Mouse (Mus musculus) cerebellum, postnatal 4 days (tissue): ENCODE data around the gene Coro6.
A peak's percentile ranks its signal among the peaks of the same experiment; 100 is the strongest.

ENCODE experiments used
- DNase-seq, 2 experiments: peaks; one replicate each; pipeline ENCODE4 v3.0.0; 2022; ENCODE audit warnings: low spot score in 2 of 2, mixed read lengths in 1 of 2

Gene Coro6

DNA sequence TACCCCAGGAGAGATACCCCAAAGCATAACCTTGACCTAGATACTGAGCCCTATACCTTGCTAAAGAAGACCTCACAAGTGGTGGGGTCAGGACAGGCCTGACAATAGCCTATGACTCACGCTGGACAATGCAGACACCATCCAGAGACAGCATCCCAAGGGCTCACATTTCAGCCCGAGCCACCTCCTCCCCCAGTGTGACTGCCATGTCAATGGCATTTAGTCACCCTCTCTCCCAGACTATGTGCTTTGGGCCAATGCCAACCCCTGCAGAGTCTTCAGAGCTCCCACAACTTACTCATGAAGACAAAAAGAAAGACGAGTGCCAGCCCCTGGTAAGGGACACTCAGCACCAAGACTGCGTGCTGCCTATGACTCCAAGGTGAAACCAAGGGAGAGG, 2.5 kb downstream of the Coro6 start:
- no peak for DNase-seq

DNA sequence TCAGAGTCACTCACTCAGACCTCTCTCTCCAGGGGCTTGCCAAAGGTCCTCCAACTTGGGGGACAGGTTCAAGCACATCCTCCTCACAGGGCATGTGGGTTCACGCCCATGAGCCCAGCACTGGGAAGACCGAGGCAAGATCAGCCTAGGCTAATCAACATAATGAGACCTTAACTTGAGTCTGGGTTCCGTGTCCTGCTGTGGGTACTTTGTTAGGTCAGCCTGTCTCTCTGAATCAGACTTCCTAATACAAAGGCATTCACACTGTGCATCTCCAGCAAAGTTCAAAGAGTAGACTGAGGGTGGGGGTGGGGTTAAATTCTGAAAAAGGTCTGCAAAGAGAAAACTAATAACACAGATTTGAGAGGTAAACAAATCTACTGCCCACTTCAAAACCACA, 2.9 kb downstream of the Coro6 start:
- no peak for DNase-seq

DNA sequence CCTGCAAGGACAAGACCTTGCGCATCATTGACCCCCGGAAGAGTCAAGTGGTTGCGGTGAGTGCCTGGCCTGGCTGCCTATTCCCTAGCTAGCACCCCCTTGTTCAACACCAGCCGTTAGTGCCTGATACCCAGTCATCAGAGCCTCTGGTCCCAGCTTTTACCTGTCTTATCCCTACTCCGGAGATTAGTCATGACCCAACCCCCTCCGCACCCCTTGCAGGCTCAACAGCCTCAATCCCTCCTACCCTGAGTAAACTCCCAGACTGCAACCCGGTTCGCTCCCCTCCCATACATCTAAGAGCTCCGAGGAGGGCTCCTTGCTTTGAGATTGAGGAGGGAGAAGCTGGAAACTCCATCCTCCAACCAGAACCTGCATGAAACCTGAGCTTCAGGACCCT, 4.3 kb downstream of the Coro6 start:
- DNase-seq = no peak

DNA sequence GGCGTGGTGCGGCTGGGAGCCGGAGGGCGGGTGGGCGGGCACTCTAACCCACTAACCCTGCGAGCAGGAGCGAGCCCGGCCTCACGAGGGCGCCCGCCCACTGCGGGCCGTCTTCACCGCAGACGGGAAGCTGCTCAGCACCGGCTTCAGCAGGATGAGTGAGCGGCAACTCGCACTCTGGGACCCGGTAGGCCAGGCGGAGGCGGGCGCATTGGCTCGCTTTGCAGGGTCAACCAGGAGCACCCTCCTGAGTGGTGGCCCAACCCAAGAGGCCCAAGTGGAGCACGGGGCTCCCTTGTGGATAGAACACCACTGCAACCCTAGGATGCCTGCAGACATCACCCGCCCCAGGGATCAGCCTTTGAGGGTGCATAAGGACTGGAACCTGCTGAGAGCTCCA, 4.9 kb downstream of the Coro6 start:
- DNase-seq = peak in 1 of 2 experiments; percentile 59

DNA sequence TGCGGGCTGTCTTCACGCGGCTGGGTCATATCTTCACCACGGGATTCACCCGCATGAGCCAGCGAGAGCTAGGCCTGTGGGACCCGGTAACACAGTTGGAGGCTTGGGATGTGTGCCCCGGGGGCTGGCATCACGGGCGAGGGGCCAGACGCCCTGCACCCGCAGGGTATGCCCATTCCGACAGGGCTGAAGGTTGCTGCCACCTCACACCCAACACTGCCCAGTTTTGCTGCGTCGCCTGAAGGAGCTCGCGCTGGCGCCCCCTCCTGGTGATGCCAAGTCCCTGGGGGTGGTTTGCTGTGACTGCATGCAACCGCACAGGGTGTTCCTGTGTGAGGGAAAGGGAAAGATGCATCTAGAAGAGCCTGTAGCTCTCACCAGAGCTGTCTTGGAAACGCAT, 5.6 kb downstream of the Coro6 start:
- DNase-seq = peak; percentile 66 to 68

DNA sequence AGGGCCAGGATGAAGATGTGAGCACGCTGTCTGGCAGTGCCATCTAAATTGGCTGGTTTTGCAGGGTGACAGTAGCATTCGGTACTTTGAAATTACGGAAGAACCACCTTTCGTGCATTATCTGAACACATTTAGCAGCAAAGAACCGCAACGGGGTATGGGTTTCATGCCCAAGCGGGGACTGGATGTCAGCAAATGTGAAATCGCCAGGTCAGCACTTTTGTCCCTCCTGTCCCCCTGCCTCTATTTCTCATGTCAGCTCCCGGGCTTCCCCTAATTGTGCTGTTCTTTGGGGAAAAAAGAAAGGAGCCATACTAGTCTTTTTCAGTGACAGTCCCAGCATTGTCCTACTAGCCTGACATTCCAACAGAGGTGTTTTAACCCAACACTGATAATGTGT, 6.2 kb downstream of the Coro6 start:
- no peak for DNase-seq

DNA sequence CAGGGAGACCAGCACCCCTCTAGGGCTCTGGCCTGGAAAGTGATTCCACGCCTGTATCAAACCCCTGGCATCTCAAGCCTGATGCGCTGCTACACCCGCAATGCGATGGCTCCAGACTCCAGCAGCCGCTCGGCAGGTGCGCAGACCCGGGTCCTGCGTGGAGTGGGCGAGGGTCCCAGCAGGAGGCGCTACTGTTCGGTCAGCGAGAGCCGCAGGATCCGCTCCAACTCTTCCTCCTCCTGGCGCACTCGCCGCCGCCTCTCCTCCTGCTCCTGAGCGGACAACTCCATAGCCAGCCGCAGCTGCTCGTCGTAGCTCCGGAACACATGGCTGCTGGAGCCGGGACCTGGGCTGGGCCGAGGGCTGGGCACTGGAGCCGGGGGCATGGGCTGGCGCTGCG, 9.2 kb downstream of the Coro6 start:
- peak in 1 of 2 experiments; percentile 15 for DNase-seq

DNA sequence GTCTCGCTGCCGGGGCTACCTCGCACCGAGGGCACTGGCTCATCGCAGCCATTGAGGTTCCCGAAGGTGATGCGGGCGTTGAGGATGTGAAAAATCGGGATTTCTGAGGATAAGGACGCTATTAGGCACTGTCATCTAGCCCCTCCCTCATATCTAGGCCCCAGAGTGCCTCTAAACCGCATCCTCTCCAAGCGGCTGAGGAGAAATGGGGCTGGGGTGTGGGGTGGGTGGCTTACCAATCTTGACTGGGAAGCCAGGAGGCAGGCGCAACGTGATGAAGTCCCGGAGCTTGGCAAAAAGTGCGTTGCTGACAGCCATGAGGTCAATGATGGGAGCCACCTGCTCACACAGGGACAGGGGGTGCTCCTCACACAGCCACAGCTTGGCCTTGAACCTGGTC, 10.6 kb downstream of the Coro6 start:
- DNase-seq = no peak

DNA sequence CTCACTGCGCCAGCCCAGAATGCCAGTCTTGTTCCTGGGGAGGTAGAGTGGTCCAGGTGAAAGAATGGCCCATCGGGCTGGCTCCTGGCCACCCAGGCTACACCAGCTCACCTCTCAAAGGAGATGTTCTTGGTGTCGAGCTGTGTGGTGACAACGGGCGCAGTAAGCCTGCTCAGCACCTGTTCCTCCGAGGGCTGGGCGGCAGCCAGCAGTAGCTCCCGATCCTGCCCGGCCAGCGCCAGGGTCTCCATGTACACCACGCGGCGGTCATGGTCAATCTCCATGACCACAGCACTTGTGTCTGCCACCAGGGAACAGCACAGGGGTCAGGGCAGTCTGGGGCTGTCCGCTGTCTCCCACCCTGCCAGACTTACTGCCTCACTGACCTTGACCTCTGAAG, 14.0 kb downstream of the Coro6 start:
- DNase-seq = no peak

DNA sequence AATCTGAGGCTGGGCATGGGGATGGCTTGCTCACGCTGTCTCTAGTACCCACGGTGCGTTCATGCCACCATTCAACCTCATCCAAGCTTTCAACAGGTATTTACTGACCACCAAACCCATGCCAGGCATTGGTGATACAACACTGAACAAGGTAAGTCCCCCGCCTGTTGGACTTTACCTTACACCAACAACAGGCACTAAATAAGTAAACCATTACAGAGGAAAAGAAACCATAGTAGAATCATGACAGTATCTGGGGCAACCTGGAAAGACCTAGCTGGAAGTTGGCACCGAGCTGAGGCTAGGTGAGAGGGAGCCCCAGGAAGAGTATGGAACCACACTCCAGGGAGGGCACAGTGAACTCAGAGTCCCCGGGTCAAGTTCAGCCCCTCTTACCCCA, 14.7 kb downstream of the Coro6 start:
- DNase-seq = no peak

DNA sequence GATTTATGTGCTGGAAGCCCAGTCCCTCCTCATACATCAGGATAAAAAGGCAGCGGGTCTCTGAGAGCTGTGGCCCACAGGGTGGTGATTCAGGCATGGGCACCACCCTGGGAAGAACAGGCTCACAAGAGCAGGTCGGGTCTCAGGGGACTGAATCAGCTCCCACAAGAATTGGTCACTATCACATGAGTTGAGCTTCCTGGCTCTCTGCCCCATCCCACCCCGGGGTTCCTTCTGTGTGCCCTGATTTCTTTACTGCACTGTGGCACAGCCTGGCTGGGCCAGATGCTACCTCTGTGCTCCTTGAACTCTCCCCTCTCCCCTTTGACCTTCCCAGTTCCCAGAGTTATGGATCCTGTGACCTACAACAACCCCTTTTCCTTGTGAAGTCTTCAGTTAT, 20.8 kb downstream of the Coro6 start:
- DNase-seq = no peak

DNA sequence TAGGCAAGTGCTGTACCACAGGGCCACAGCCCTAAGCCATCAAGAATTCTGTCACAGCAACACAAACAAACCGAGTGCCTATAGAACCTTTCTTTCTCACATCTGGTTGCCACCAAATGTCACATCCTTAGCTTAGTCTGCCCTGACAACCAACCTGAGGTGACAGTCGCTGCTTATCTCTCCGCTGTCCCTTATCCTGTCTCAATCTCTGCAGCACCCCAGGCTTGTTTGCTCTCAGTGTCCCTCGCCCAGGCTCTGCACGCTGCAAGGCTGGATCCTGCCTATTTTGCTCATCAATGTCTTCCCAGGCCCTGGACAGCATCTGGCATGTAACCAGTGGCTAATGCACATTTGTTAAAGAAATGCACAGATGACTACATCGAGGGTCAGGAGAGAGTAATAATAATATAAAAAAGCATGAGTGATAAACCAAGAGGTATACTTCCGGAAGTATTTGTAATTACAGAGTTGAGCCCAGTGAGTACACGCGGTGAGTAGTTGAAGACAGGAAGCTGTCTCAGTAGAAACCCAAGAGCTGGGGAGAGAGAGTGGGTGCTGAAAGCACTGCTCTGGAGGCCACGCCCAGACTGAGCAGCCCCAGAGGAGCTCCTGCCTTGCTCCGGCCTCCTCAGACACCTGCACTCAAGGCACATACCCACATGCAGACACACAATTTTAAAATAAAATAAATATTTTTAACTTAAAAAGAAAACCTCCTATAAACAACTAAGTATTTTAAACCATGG, 21.5 kb downstream of the Coro6 start:
- no peak for DNase-seq

DNA sequence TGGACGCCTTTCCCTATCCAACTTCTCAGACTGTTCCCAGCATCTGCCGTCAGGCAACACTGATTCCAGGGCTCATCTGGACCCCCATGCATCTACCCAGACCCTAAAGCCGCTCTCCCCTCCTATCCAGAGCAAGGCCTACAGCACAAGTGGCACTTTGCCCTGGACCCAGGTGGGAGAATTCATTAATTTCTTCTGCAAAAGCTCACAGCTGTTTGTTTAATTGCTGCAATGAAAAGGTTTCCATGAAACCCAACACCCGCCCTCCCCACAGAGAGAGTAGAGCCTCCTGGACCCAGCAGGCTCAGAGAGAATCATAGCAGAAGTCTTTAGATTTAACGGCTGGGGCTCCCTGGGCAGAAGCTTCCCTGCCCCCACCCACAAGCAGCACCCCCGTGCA, 23.0 kb downstream of the Coro6 start:
- no peak for DNase-seq

DNA sequence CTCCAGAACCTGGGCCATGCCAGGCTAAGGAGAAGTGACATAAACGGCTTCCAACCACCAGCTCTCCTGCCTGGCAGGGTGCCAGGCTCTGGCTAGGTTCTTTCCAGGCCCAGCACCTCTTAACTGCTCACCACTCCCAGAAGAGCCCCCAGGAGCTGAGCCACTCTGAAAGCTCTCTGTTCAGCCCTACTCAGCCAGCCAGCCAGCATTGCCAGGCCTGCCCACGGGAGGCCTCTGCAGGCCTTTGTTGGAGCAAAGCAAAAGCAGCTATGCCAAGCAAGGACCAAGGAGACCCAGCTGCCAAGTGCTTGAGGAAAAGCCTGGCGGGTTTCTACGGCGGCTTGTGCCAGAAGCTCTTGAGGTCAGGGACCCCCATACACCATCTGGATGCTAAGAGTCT, 24.6 kb downstream of the Coro6 start:
- DNase-seq = peak in 1 of 2 experiments; percentile 51

DNA sequence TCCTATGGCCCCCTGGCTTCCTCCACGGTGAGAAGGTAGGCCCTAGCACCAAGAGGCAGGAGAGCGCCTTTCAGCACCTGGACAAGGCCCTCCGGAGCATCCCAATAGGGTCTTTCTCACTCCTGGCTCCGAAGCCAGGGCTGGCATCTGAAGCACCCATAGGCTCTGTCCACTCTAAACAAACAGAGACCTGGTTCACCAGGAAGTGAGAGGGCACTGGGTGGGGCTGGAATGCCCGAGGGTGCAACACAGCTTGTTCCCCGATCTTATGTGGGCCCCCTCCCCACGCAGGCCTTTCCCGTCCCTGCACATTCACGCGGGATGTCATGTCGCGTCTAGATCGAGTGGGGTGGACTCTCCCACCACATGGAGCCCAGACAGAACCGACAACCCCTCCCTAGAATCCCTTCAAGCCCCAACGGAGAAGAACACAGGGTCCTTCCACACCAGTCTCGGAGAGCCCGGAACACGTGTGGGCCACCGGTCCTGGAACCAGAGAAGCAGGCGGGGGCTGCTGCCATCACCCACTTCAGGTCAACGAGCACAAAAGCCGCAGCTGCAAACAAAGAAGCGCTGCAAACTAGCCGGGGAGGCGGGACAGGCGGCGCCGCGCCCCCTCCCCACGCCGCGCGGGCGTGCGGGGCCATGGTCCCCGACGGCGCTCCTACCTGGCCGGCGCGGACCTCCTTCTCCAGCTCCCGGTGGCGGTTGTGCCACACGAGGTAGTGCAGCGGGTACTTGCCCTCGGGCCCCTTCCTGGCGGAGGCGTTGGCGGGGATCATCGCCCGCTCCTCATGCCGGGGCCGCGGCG, 26.8 kb downstream of the Coro6 start:
- DNase-seq = no peak

DNA sequence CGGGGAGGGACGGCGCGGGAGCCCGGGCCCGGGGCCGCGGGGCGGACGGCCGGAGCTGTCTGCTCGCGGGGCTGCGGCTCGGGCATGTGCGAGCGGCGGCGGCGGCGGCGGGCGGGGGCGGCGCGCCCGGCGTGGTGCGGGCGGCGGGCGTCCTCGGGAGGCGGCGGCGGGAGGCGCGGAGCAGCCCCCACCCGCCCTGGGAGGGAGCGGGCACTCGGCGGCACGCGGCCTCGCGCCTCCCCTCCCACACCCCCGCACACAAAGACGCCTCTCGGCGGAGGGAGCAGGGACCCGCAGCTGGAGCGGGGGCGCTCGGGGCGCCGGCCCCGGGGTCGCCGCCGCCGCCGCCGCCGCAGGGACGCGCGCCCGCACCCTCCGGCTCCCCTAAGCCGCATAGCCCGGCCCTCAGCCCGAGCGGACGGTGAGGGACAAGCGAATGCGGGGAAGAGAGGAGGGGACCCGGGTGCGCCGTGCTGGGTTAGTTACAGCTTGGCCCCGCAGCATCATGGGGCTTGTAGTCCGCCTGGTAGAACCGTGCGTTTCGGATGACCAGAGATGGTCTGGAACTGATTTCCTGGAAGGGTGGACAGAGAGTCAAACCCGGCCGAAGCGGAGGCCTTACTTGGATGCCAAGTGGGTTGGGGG, 27.5 kb downstream of the Coro6 start, which contains the start of gene Ankrd13b:
TSS of gene Ankrd13b (minus strand) at position 88 of the 645 bp plus-strand sequence.
- DNase-seq = peak in 1 of 2 experiments; percentile 76

DNA sequence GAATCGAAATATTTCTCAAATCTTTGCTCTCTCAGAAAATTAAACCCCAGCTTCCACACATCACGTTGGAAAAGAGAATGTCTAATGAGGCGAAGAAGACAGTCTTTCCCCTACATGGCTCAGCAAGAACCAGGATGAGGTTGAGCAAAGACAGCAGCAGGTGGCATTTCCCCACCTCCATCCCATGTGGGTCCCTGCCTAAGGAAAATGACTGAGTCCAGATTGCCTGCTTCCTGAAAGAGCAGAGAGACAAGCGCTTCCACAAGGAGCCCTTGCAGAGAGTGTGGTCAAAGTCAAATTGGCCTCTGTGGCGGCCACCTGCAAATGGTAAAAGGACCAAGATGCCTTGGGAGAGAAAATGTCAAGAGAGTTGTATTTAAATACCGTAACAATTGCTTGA, 28.2 kb downstream of the Coro6 start:
- DNase-seq = no peak

DNA sequence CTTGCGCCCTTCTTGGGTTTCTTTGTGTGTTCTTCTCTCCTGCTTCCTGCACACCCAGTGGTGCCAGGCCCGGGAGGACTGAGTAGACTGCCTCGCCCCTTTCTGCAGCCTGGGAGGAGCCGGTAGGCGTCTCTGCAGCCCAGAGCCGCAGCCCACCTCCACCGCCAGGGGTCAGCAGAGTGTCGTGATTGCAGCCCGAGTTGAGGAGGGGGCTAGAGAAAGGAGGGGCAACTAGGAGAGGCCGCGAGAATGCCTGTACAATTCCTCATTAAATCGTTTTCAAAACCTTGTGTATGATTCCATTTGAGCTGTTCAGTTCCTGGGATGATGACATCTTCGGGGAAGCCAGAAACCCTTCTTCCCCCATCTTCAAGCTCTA, 28.9 kb downstream of the Coro6 start:
- DNase-seq = peak; percentile 97

DNA sequence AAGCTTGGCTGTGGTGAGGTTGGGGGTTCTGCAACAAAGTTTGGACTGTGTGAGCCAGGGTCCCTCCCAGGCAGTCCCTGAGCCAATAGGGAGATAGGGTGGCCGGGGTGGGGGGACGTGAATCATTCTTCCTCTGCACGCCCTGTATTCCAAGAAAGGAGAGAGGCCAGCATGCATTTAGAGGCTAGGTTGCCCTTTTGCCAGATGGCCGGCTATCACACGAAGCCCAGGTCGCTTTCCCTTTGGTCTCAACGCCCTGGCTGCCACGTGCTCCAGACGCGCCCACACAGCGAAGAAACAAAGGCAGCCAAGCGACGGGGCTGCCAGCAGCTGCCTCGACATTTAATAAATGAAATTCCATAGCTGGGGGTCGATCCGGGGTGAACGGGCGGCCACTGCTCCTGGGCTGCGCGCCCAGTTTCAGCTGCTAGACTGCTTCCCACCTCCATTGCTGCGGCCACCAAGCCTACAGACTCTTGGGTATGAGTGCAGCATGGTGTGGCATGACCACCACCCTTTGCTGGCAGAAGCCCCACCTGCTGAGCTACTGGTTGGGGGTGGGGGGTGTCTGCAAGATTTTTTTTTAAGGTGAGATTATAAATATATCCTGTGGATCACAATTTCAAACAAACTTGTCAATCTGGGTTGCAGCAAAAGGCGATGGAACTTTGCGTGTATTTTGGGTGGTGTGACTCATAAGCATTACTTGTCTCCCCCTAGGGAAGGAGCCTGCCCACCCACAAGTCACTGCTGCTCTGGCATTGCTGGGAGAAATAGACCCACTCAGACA, 29.5 kb downstream of the Coro6 start:
- DNase-seq = no peak

DNA sequence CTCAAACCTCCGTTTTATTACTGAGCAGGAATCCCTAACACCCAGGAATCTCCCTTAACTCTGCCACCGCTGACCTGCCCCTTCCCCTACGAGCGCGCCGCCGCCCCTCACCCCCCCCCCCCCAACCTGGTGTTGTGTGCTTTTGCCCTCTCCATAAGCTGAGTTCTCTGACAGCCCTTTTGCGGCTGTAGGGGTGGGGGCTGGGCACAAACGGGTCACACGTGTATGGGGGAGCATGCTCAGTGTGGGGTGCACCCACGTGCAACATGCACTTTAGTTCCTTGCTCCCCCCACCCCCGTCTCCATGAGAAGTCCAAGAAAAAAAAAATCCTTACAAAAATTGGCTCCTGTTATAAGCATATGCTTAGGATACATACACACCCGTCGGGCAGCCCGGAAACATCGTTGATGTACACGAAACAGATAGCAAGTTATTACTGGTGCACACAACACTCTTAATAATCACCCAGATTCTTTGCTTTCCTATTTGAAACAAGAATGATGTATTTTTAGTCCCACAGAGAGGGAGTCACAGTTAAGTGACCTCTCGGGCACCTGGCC, 30.2 kb downstream of the Coro6 start:
- DNase-seq = no peak

DNA sequence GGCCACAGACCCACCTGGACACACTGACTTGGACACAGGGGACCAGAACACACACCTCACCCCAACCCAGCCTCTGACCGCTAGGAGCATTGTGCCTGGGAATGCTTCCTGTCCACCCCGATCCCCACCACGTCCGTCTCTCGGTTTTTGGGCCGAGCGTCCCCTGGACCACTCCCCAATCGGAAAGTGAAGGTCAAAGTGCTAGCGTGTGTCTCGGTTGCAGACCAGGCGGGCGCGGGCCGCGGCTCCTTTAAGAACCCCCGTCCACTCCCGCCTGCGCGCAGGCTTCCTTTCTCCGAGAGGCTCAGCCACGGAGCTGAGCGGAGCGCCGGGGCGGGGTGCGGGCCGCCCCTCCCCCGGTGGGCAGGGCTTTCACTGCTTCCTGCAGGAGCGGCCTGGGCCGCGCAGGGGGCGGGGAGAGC, 30.7 kb downstream of the Coro6 start:
- peak; percentile 83 to 89 for DNase-seq
